Mouse (Mus musculus): ENCODE data around the gene Filip1. TPM values are rescaled to one million over a fixed set of nuclear protein-coding genes. Genes with fewer than 3 reads are reported as not detected.

Gene Filip1
- polyA plus RNA-seq, 1 experiment from 2014 or later, result 8.3 TPM

DNA sequence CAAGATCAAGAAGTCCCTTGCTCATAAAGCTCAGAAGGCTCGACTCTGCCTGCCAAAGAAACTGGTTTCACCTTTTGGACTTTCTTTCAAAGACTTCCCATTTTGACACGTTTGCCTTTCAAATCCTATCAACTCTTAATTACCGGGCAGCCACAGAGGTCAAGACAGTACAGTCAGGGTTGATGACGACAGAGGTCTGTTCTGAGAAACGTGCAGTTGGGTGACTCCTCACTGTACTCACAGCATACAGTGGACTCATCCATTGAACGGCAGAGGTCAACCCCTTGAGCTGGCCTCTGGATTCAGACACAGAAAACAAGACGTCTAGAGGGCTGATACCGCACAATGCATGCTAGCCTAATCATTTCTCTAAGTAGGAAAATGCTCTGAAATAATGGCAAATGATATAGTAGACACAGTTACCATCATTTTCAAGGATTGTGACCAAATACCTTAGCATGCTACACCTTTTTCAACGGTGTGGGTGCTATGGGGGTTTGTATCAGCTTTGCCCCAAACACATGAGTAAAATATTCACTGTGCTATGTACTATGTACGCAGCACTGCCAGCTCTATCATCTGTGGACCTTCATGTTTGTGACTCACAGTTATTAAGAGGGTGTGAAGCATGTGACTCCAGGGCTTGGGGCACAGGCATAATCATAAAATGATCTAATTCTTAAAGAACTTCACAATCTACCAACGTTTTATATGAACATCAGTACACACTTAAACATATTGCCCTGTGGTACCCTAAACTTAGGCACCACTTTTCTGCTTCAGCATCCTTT is 74.0 kb downstream of the Filip1 start:
- Histone ChIP-seq H3K9me3 (no peaks in the 10 kb centered on the region), H3K4me3 (no peak overlapping the region), H3K9ac (replicated peaks) (no peak overlapping the region), H3K27me3 (no peaks in the 10 kb centered on the region), H3K27ac (replicated peaks) (no peak overlapping the region), H3K36me3 (no peaks in the 10 kb centered on the region), H3K4me2 (replicated peaks) (no peak overlapping the region), H3K4me1 (no peaks in the 10 kb centered on the region)
- ATAC-seq (ENCODE audit: low FRiP score, low read depth), result no peak
- 82% methylated on average over 11 of the region's 11 CpGs for WGBS

GRCm38 (mm10) chr9:79937570-79937969 is 75.1 kb downstream of the Filip1 start:
- no peak overlapping the region for H3K27ac ChIP-seq (replicated peaks)
- 80% methylated on average over 6 of the region's 6 CpGs for WGBS
- H3K4me3 ChIP-seq, result no peak overlapping the region
- ATAC-seq (ENCODE audit: low FRiP score, low read depth), result no peak
- H3K4me1 ChIP-seq, result no peaks in the 10 kb centered on the region
- no peak overlapping the region for H3K9ac ChIP-seq (replicated peaks)
- no peaks in the 10 kb centered on the region for H3K36me3 ChIP-seq
- no peaks in the 10 kb centered on the region for H3K27me3 ChIP-seq
- no peaks in the 10 kb centered on the region for H3K9me3 ChIP-seq
- H3K4me2 ChIP-seq (replicated peaks), result no peak overlapping the region

DNA sequence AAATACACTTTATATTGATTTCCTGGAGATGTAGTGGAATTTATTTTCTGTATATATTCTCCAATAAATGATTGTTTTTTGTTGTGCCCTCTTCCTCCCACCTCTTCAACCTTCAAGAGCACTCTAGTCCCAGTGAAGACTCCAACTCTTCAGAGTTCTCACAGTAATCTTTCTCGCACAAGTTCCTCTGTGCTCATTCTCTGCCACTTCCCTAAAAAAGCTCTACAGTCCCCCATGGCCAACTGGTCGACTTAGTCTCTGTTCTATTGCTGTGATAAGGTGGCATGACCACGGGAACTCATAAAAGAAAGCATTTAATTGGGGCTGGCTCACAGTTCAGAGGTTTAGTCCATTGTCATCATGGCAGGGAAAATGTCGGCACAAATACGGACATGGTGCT is 80.1 kb downstream of the Filip1 start:
- no peaks in the 10 kb centered on the region for H3K9me3 ChIP-seq
- no peak overlapping the region for H3K9ac ChIP-seq (replicated peaks)
- 90% methylated on average over 5 of the region's 5 CpGs for WGBS
- H3K27ac ChIP-seq (replicated peaks), result no peak overlapping the region
- H3K4me1 ChIP-seq, result no peaks in the 10 kb centered on the region
- no peak for ATAC-seq (ENCODE audit: low FRiP score, low read depth)
- no peak overlapping the region for H3K4me3 ChIP-seq
- H3K36me3 ChIP-seq, result no peaks in the 10 kb centered on the region
- no peak overlapping the region for H3K4me2 ChIP-seq (replicated peaks)
- no peaks in the 10 kb centered on the region for H3K27me3 ChIP-seq

- H3K4me1 ChIP-seq, result no peaks in the 10 kb centered on the region
- no peak overlapping the region for H3K27ac ChIP-seq (replicated peaks)
- ATAC-seq (ENCODE audit: low FRiP score, low read depth), result no peak
- no peaks in the 10 kb centered on the region for H3K27me3 ChIP-seq
- H3K4me2 ChIP-seq (replicated peaks), result no peak overlapping the region
- H3K36me3 ChIP-seq, result no peaks in the 10 kb centered on the region
- 92% methylated on average over 3 of the region's 3 CpGs for WGBS
- no peaks in the 10 kb centered on the region for H3K9me3 ChIP-seq
- no peak overlapping the region for H3K4me3 ChIP-seq
- H3K9ac ChIP-seq (replicated peaks), result no peak overlapping the region
Observed at GRCm38 (mm10) chr9:79928092-79928491, 84.6 kb downstream of the Filip1 start.

DNA sequence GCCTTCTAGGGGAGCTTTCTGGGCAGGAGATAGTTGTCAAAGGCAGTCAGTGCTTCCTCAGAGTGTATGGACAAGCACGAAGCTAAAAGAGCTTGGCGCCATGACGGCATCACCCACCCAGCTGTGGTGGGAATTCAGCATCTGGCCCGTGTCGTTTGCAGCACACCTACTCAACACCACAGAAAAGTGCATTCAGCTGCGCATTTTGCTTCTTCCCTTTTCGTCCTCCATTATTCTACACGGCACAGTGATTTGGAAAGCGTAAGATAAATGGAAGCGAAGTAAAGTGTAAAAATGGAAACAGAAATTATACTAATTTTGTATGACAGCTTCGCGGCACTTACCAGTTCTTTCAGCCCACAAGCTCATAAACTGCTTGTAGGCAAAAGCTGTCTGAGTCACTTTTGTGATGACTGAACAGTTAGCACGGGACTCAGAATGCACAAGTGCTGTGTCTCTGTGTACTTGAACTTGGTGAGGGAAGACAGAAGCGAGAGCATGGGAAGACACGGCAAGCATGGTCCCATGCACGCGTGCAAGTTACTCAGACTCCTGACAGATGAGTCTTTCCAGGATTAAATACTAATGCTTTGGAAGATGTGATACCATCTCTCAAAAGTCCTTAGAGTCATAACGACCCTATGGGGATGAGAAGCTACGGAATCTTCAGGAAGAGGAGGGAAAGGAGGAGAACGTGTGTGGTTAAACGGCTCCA is 85.3 kb downstream of the Filip1 start:
- Histone ChIP-seq H3K36me3 (no peaks in the 10 kb centered on the region), H3K27ac (replicated peaks) (no peak overlapping the region), H3K27me3 (no peaks in the 10 kb centered on the region), H3K9ac (replicated peaks) (no peak overlapping the region), H3K9me3 (no peaks in the 10 kb centered on the region), H3K4me3 (no peak overlapping the region), H3K4me1 (no peaks in the 10 kb centered on the region), H3K4me2 (replicated peaks) (no peak overlapping the region)
- WGBS, result 92% methylated on average over 21 of the region's 21 CpGs
- ATAC-seq (ENCODE audit: low FRiP score, low read depth), result no peak

- H3K36me3 ChIP-seq, result no peaks in the 10 kb centered on the region
- H3K9me3 ChIP-seq, result no peaks in the 10 kb centered on the region
- H3K4me2 ChIP-seq (replicated peaks), result no peak overlapping the region
- 88% methylated on average over 9 of the region's 9 CpGs for WGBS
- H3K4me1 ChIP-seq, result peaks cover 4% of the 10 kb centered on the region; the same call in 1 of the 2 replicates
- H3K9ac ChIP-seq (replicated peaks), result no peak overlapping the region
- no peak for ATAC-seq (ENCODE audit: low FRiP score, low read depth)
- no peaks in the 10 kb centered on the region for H3K27me3 ChIP-seq
- H3K4me3 ChIP-seq, result no peak overlapping the region
- H3K27ac ChIP-seq (replicated peaks), result no peak overlapping the region
Observed at GRCm38 (mm10) chr9:79926464-79927155, 86.0 kb downstream of the Filip1 start.

- Histone ChIP-seq H3K27ac (replicated peaks) (no peak overlapping the region), H3K9ac (replicated peaks) (no peak overlapping the region), H3K9me3 (no peaks in the 10 kb centered on the region), H3K4me3 (no peak overlapping the region), H3K36me3 (no peaks in the 10 kb centered on the region), H3K27me3 (no peaks in the 10 kb centered on the region), H3K4me1 (peaks cover 7% of the 10 kb centered on the region; the same call in 1 of the 2 replicates), H3K4me2 (replicated peaks) (no peak overlapping the region)
- 81% methylated on average over 4 of the region's 4 CpGs for WGBS
- ATAC-seq (ENCODE audit: low FRiP score, low read depth), result no peak
Observed at GRCm38 (mm10) chr9:79925950-79926349, 86.7 kb downstream of the Filip1 start.

- Histone ChIP-seq H3K4me3 (no peak overlapping the region), H3K27ac (replicated peaks) (no peak overlapping the region), H3K9me3 (no peaks in the 10 kb centered on the region), H3K36me3 (no peaks in the 10 kb centered on the region), H3K4me2 (replicated peaks) (no peak overlapping the region), H3K9ac (replicated peaks) (no peak overlapping the region), H3K4me1 (peaks cover 14% of the 10 kb centered on the region), H3K27me3 (no peaks in the 10 kb centered on the region)
- no peak for ATAC-seq (ENCODE audit: low FRiP score, low read depth)
- 94% methylated on average over 3 of the region's 3 CpGs for WGBS
Observed at GRCm38 (mm10) chr9:79923262-79923661, 89.4 kb downstream of the Filip1 start.

DNA sequence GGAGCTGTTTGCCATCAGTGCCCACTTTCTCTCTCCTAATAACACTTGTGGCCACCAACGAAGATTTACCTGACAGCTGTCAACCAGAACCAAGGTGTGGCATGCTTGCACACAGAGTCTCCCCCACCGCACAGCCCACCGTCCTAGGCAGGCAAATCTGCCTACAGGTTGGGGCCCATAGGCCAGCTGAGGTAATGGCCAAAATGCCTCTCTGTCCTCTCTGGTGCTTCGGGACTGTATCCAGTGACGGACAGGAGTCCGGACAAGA is 90.2 kb downstream of the Filip1 start:
- no peak overlapping the region for H3K27ac ChIP-seq (replicated peaks)
- H3K36me3 ChIP-seq, result no peaks in the 10 kb centered on the region
- H3K4me1 ChIP-seq, result peaks cover 14% of the 10 kb centered on the region
- H3K9me3 ChIP-seq, result no peaks in the 10 kb centered on the region
- H3K4me2 ChIP-seq (replicated peaks), result no peak overlapping the region
- no peak overlapping the region for H3K9ac ChIP-seq (replicated peaks)
- ATAC-seq (ENCODE audit: low FRiP score, low read depth), result no peak
- WGBS, result 86% methylated on average over 6 of the region's 6 CpGs
- no peak overlapping the region for H3K4me3 ChIP-seq
- no peaks in the 10 kb centered on the region for H3K27me3 ChIP-seq

GRCm38 (mm10) chr9:79921701-79922492 is 90.8 kb downstream of the Filip1 start:
- no peak overlapping the region for H3K9ac ChIP-seq (replicated peaks)
- no peak overlapping the region for H3K4me2 ChIP-seq (replicated peaks)
- no peaks in the 10 kb centered on the region for H3K27me3 ChIP-seq
- 68% methylated on average over 10 of the region's 10 CpGs for WGBS
- no peak for ATAC-seq (ENCODE audit: low FRiP score, low read depth)
- no peaks in the 10 kb centered on the region for H3K9me3 ChIP-seq
- peaks cover 14% of the 10 kb centered on the region for H3K4me1 ChIP-seq
- H3K36me3 ChIP-seq, result no peaks in the 10 kb centered on the region
- H3K27ac ChIP-seq (replicated peaks), result no peak overlapping the region
- H3K4me3 ChIP-seq, result no peak overlapping the region

- WGBS, result 72% methylated on average over 5 of the region's 5 CpGs
- Histone ChIP-seq H3K4me2 (replicated peaks) (no peak overlapping the region), H3K27me3 (no peaks in the 10 kb centered on the region), H3K27ac (replicated peaks) (no peak overlapping the region), H3K4me3 (no peak overlapping the region), H3K9ac (replicated peaks) (no peak overlapping the region), H3K4me1 (peaks cover 14% of the 10 kb centered on the region), H3K36me3 (no peaks in the 10 kb centered on the region), H3K9me3 (no peaks in the 10 kb centered on the region)
- no peak for ATAC-seq (ENCODE audit: low FRiP score, low read depth)
Observed at GRCm38 (mm10) chr9:79920540-79920933, 92.1 kb downstream of the Filip1 start.
